Mouse (Mus musculus): ENCODE results near the gene Ngfr. TPM values are rescaled to one million over a fixed set of nuclear protein-coding genes. Genes with fewer than 3 reads are reported as not detected.
A peak's percentile ranks its signal among the peaks of the same experiment; 100 is the strongest.

The Ngfr gene
- 16.8 and 23.4 TPM in 2 replicates for polyA plus RNA-seq (2014; fragmentation: Nextera tagmentation; extraction: Ambion mirVana)

DNA sequence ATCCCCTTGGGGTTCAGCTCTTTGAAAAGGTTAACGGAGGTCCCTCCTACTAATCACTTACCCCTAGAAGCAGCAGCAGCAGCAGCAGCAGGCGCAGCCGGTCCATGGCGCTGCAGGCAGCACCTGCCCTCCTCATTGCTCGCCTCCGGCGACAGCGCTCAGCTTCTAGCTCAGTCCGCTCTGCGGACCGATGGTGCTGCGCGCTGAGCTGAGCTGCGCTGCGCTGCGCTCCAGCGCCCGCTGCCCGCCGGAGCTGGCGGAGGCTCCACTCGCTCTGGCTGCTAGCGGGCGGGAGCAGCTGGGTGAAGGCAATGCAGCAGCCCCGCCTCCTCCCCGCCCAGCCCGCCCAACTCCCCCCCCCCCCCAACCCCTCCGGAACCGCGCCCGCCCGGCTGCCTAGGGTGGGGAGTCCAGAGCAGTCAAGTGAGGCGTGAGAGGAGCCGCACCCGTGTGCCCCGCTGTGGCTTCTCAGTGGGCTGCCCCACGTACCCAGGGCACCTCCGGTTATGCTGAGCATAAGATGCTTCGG is at the start of gene Ngfr:
TSS of gene Ngfr (minus strand) at position 313 of the 529 bp plus-strand sequence.
- Histone ChIP-seq H3K9ac (ENCODE audit: low read depth, low read length) (peak within 1 kb of the TSS; percentile 61), H3K4me3 (ENCODE audit: low read length) (peak within 1 kb of the TSS; percentile 50), H3K27ac (ENCODE audit: low read depth, low read length) (no peak within 1 kb of the TSS), H3K36me3 (ENCODE audit: control insufficient read depth, insufficient read depth, low read length) (no peaks in the 10 kb centered on the region), H3K4me2 (replicated peaks; ENCODE audit: low read depth, low read length) (peak within 1 kb of the TSS; percentile 82), H3K27me3 (ENCODE audit: control insufficient read depth, insufficient read depth, low read length) (peaks cover 28% of the 10 kb centered on the region), H3K4me1 (ENCODE audit: control insufficient read depth, insufficient read depth, low read length) (peaks cover 22% of the 10 kb centered on the region; the same call in 1 of the 2 replicates), H3K9me3 (ENCODE audit: control insufficient read depth, low read length) (no peaks in the 10 kb centered on the region)
- peak; percentile 71 for ATAC-seq (ENCODE audit: low FRiP score, low TSS enrichment)
- WGBS = 0% methylated on average over 32 of the region's 39 CpGs

DNA sequence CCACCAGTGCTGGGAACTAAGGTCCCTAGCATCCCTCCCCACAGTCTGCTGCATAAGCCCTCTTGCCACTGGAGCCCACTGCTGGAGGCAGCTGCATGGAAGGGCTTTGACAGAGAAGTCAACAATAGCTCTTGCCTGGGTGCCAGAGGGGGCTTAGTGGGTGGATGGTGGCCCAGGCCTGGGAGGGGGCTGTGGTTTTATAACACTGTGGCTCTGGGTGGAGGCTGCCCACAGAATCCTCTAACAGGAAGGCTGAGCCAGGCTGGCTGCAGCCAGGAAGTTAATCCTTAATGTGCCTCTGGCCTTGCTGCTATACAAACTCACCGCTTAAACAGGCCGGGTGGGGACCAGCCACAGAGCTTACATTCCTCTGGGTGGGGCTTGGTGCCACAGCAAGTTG is 47.5 kb upstream of the Ngfr start:
- Histone ChIP-seq H3K27ac (ENCODE audit: low read depth, low read length) (no peak overlapping the region), H3K4me2 (replicated peaks; ENCODE audit: low read depth, low read length) (no peak overlapping the region), H3K4me1 (ENCODE audit: control insufficient read depth, insufficient read depth, low read length) (peaks cover 29% of the 10 kb centered on the region), H3K36me3 (ENCODE audit: control insufficient read depth, insufficient read depth, low read length) (no peaks in the 10 kb centered on the region), H3K27me3 (ENCODE audit: control insufficient read depth, insufficient read depth, low read length) (no peaks in the 10 kb centered on the region), H3K4me3 (ENCODE audit: low read length) (no peak overlapping the region), H3K9me3 (ENCODE audit: control insufficient read depth, low read length) (no peaks in the 10 kb centered on the region), H3K9ac (ENCODE audit: low read depth, low read length) (no peak overlapping the region)
- ATAC-seq (ENCODE audit: low FRiP score, low TSS enrichment) = no peak
- WGBS = 37% methylated on average over 2 of the region's 2 CpGs

DNA sequence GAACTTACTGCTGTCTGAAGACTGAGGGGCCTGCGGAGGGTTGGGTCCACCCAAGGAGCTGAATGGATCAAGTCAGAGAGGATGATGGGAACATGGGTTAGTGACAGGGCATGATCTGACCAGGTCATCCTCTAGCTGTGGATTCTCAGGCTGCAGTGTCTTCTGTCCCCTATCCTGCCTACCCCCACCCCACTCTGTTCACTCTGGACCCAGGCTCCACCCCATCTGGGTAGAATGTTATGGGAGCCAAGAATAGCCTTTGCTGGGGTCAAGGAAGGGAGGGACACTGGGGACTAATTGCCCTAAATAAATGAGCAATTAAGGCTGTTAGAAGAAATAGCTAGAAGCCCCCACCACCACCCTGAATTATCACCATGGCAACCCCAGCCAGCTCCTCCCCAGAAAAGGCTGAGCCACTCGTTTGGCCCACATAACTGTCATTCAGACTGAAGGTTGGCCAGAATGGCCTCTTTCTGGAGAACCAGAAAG is 46.0 kb upstream of the Ngfr start:
- 0 out of 2 replicates have a peak, but pooled peaks have one; percentile 29 for ATAC-seq (ENCODE audit: low FRiP score, low TSS enrichment)
- 71% methylated on average over 2 of the region's 2 CpGs for WGBS
- H3K9ac ChIP-seq (ENCODE audit: low read depth, low read length) = no peak overlapping the region
- H3K9me3 ChIP-seq (ENCODE audit: control insufficient read depth, low read length) = no peaks in the 10 kb centered on the region
- H3K27me3 ChIP-seq (ENCODE audit: control insufficient read depth, insufficient read depth, low read length) = no peaks in the 10 kb centered on the region
- peak overlapping the region; percentile 6; the same call in 1 of the 2 replicates for H3K27ac ChIP-seq (ENCODE audit: low read depth, low read length)
- no peak overlapping the region for H3K4me3 ChIP-seq (ENCODE audit: low read length)
- no peak overlapping the region for H3K4me2 ChIP-seq (replicated peaks; ENCODE audit: low read depth, low read length)
- H3K4me1 ChIP-seq (ENCODE audit: control insufficient read depth, insufficient read depth, low read length) = peaks cover 26% of the 10 kb centered on the region
- no peaks in the 10 kb centered on the region for H3K36me3 ChIP-seq (ENCODE audit: control insufficient read depth, insufficient read depth, low read length)

DNA sequence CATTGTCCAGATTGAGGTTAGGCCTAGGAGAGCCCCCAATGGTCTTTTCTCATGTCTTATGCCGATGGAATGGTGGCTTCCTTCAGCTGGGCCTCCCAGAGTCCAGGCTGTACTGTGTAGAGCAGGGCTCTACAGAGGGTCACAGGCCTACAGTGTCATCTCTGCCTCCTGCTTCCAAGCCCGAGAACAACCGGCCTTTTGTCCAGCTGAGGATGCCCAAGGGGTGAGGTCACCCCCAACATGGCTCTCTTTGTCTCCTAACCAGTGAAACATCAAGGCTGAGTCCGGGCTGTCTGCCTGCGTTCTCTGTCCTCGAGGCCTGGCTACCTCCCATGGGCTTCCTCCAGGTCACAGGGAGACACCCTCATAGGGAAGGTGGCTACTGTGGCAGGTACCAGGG is 44.9 kb upstream of the Ngfr start:
- no peaks in the 10 kb centered on the region for H3K36me3 ChIP-seq (ENCODE audit: control insufficient read depth, insufficient read depth, low read length)
- H3K4me2 ChIP-seq (replicated peaks; ENCODE audit: low read depth, low read length) = no peak overlapping the region
- no peaks in the 10 kb centered on the region for H3K27me3 ChIP-seq (ENCODE audit: control insufficient read depth, insufficient read depth, low read length)
- WGBS = 76% methylated on average over 6 of the region's 6 CpGs
- H3K9me3 ChIP-seq (ENCODE audit: control insufficient read depth, low read length) = no peaks in the 10 kb centered on the region
- H3K4me1 ChIP-seq (ENCODE audit: control insufficient read depth, insufficient read depth, low read length) = peaks cover 26% of the 10 kb centered on the region
- H3K9ac ChIP-seq (ENCODE audit: low read depth, low read length) = no peak overlapping the region
- ATAC-seq (ENCODE audit: low FRiP score, low TSS enrichment) = no peak
- H3K4me3 ChIP-seq (ENCODE audit: low read length) = no peak overlapping the region
- no peak overlapping the region for H3K27ac ChIP-seq (ENCODE audit: low read depth, low read length)

DNA sequence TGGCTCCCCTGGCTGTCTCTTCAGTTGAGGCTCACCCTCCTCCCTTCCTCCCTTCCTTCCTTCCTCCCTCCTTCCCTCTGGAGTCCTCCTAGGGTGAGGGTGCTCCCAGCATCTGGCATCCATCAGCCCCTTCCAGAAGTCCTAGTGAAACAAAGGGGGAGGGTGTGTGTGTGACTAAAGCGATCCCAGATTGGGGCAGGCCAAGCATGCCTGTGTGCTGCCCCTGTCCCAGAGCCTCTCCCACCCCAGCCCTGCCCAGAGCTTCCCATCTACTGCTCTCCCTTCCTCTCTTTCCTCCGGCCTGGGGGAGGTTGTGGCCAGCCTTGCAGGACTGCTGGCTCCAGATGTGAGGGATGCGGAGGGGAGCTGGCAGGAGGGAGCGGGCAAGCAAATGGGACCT is 43.8 kb upstream of the Ngfr start:
- Histone ChIP-seq H3K4me2 (replicated peaks; ENCODE audit: low read depth, low read length) (no peak overlapping the region), H3K9me3 (ENCODE audit: control insufficient read depth, low read length) (no peaks in the 10 kb centered on the region), H3K4me3 (ENCODE audit: low read length) (no peak overlapping the region), H3K9ac (ENCODE audit: low read depth, low read length) (no peak overlapping the region), H3K27me3 (ENCODE audit: control insufficient read depth, insufficient read depth, low read length) (no peaks in the 10 kb centered on the region), H3K27ac (ENCODE audit: low read depth, low read length) (peak overlapping the region; percentile 51; the same call in 1 of the 2 replicates), H3K4me1 (ENCODE audit: control insufficient read depth, insufficient read depth, low read length) (peaks cover 26% of the 10 kb centered on the region), H3K36me3 (ENCODE audit: control insufficient read depth, insufficient read depth, low read length) (no peaks in the 10 kb centered on the region)
- peak; percentile 71 for ATAC-seq (ENCODE audit: low FRiP score, low TSS enrichment)
- 24% methylated on average over 4 of the region's 4 CpGs for WGBS

DNA sequence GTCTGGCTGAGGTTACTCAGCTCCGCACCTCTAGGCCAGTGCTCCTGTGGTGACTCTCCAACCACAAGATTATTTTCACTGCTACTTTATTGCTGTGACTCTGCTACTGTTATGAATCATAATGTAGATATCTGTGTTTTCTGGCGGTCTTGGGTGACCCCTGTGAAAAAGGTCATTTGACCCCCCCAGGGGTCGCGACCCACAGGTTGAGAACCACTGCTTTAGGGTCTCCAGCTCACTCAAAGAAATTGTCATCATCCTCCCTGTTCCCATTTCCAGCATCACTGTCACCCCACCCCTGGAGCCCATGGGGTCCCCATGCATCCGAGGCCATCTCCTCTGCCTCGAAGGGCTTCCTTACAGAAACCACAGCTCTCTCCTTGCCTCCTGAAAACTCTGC is 43.0 kb upstream of the Ngfr start:
- Histone ChIP-seq H3K4me2 (replicated peaks; ENCODE audit: low read depth, low read length) (no peak overlapping the region), H3K4me3 (ENCODE audit: low read length) (no peak overlapping the region), H3K36me3 (ENCODE audit: control insufficient read depth, insufficient read depth, low read length) (no peaks in the 10 kb centered on the region), H3K9me3 (ENCODE audit: control insufficient read depth, low read length) (no peaks in the 10 kb centered on the region), H3K27ac (ENCODE audit: low read depth, low read length) (no peak overlapping the region), H3K27me3 (ENCODE audit: control insufficient read depth, insufficient read depth, low read length) (no peaks in the 10 kb centered on the region), H3K9ac (ENCODE audit: low read depth, low read length) (no peak overlapping the region), H3K4me1 (ENCODE audit: control insufficient read depth, insufficient read depth, low read length) (peaks cover 26% of the 10 kb centered on the region)
- WGBS = 67% methylated on average over 6 of the region's 6 CpGs
- no peak for ATAC-seq (ENCODE audit: low FRiP score, low TSS enrichment)

DNA sequence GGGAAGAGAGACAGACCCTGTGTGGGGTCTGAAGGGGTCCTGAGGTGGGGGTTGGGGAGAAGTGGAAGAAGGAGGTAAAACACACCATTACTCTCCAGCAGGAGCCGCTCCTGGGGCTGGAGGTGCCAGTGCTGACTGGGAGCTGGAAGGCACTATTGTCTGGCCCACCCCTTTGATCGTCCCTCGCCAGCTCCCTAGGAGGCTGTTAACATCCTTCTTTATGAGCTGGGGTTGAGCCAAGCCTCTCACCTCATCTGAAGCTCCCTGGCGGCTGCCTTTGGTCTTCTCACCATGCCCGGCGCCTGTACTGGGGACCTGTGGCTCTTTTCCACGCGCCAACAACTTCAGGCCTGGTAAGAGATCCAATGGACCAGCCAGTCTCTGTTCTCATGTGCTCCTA is 34.9 kb upstream of the Ngfr start:
- Histone ChIP-seq H3K4me2 (replicated peaks; ENCODE audit: low read depth, low read length) (no peak overlapping the region), H3K9me3 (ENCODE audit: control insufficient read depth, low read length) (no peaks in the 10 kb centered on the region), H3K4me3 (ENCODE audit: low read length) (no peak overlapping the region), H3K27ac (ENCODE audit: low read depth, low read length) (no peak overlapping the region), H3K9ac (ENCODE audit: low read depth, low read length) (no peak overlapping the region), H3K36me3 (ENCODE audit: control insufficient read depth, insufficient read depth, low read length) (no peaks in the 10 kb centered on the region), H3K4me1 (ENCODE audit: control insufficient read depth, insufficient read depth, low read length) (peaks cover 23% of the 10 kb centered on the region), H3K27me3 (ENCODE audit: control insufficient read depth, insufficient read depth, low read length) (no peaks in the 10 kb centered on the region)
- WGBS = 27% methylated on average over 8 of the region's 8 CpGs
- ATAC-seq (ENCODE audit: low FRiP score, low TSS enrichment) = no peak

DNA sequence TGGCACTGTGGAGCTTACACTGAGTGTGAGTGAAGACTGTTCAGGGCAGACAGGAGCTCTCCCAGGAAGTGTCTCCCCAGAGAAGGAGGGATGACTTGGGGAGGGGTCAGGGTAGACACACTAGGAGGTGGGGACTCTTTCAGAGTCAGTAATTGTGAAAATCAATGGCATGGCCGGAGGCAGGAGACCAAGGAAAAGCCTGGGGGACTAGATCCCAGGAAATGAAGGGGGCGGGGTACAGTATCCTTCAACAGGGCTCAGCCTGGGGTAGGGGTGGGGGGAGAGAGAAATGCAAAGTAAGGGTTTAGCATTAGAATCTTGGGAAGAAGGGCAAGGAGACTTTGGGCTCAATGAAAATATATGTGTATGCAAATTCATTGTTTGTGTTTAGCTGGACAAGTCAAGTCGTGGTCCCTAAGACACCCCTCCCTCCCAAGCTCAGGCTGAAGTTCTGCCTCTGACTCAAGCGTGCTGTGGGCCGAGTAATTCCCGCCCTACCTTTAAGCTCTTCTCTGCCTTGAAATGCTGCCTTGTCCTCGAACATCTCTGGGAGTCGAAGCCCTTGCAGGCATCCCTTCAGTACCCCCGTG is 34.1 kb upstream of the Ngfr start:
- peaks cover 23% of the 10 kb centered on the region for H3K4me1 ChIP-seq (ENCODE audit: control insufficient read depth, insufficient read depth, low read length)
- no peak overlapping the region for H3K4me2 ChIP-seq (replicated peaks; ENCODE audit: low read depth, low read length)
- ATAC-seq (ENCODE audit: low FRiP score, low TSS enrichment) = no peak

DNA sequence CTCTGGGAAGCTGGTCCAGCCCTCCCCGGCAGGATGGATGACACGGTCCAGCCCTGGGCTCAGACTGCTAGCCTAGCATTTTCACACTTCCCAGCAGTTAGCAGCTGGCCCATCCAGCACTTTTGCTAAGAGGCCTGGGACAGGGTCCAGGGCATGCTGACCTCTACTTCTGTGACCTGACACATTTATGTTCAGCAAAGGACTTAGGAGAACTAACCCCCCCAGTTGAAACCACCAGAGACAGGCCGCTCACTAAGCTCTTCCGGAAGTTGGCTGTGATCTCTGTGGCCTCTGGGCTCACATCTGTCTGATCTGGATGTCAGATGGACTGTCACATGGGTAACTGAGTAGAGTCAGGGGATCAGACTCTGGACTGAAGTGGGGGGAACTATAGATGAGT is 33.5 kb upstream of the Ngfr start:
- H3K4me2 ChIP-seq (replicated peaks; ENCODE audit: low read depth, low read length) = no peak overlapping the region
- no peaks in the 10 kb centered on the region for H3K36me3 ChIP-seq (ENCODE audit: control insufficient read depth, insufficient read depth, low read length)
- H3K9me3 ChIP-seq (ENCODE audit: control insufficient read depth, low read length) = no peaks in the 10 kb centered on the region
- H3K4me3 ChIP-seq (ENCODE audit: low read length) = no peak overlapping the region
- WGBS = 12% methylated on average over 4 of the region's 4 CpGs
- ATAC-seq (ENCODE audit: low FRiP score, low TSS enrichment) = no peak
- H3K27ac ChIP-seq (ENCODE audit: low read depth, low read length) = no peak overlapping the region
- peaks cover 23% of the 10 kb centered on the region for H3K4me1 ChIP-seq (ENCODE audit: control insufficient read depth, insufficient read depth, low read length)
- H3K27me3 ChIP-seq (ENCODE audit: control insufficient read depth, insufficient read depth, low read length) = no peaks in the 10 kb centered on the region
- no peak overlapping the region for H3K9ac ChIP-seq (ENCODE audit: low read depth, low read length)

More for the DNA sequence above, 34.1 kb upstream of the Ngfr start:
- H3K4me3 ChIP-seq (ENCODE audit: low read length) = no peak overlapping the region
- no peaks in the 10 kb centered on the region for H3K27me3 ChIP-seq (ENCODE audit: control insufficient read depth, insufficient read depth, low read length)
- no peaks in the 10 kb centered on the region for H3K9me3 ChIP-seq (ENCODE audit: control insufficient read depth, low read length)
- whole genome bisulfite sequencing = 26% methylated on average over 9 of the region's 9 CpGs
- no peaks in the 10 kb centered on the region for H3K36me3 ChIP-seq (ENCODE audit: control insufficient read depth, insufficient read depth, low read length)
- no peak overlapping the region for H3K27ac ChIP-seq (ENCODE audit: low read depth, low read length)
- H3K9ac ChIP-seq (ENCODE audit: low read depth, low read length) = no peak overlapping the region

All from kidney, embryonic 14.5 days (tissue).